Mouse (Mus musculus): ENCODE measurements around the gene Klrb1b.
"Not testable (repeated sequence)": the region's sequence is repeated elsewhere in the genome, so short reads cannot be mapped to it uniquely, and the experiment has no call there.

Klrb1b gene

DNA sequence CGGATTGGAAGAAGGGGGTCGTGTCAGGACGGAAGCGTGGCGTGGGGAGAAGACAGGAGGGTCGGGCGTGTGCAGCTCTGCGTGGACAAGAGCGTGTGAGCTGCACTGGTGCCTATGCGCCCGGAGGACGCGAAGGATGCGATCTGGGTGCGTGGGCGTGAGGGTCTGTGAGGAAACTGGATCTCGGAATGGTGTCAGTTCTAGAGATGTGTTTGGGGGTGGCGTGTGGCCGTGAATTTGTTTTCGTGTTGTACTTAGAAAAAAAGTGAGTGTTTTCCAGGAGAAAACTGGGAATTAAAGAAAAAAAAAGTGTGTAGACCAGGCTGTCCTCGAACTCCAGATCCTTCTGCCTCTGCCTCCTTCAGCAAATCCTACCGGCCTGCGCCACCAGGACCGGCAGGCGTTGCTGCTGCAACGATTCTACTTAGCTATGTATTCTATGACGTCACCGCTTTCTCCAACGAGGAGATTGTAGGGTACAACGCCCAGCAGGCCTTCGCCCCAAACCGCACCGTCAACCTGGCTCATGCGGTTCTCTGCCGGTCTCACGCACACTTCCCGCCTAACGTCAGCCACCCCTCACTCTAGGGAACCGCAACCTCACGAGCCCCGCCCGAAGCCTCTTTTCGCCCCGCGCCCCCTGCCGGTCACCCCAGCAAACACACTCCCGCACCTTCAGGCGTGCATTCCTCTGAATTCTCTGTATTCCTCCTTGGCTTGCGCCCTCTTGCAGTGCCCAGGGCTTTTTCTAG lies 26.8 kb downstream of the Klrb1b start:
- DNase-seq (ENCODE audit: low spot score), result peak; percentile 89

DNA sequence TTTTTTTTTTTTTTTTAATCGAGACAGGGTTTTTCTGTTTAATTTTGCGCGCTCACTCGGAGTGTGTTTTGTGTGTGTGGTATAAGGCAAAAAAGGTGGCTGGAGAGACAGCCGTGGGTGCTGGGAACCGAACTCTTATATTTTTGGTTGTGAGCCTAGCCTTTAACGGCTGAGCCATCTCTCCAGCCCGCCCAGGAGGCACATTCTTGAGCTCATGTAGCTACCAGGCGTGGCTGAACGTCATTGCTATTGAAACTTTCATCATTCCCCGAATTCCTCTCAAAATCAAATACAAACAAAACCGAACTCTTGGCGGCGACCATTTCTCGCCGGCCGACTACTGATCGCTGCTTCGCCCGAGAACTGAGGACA lies 27.4 kb downstream of the Klrb1b start:
- peak; percentile 68 for DNase-seq (ENCODE audit: low spot score)

DNA sequence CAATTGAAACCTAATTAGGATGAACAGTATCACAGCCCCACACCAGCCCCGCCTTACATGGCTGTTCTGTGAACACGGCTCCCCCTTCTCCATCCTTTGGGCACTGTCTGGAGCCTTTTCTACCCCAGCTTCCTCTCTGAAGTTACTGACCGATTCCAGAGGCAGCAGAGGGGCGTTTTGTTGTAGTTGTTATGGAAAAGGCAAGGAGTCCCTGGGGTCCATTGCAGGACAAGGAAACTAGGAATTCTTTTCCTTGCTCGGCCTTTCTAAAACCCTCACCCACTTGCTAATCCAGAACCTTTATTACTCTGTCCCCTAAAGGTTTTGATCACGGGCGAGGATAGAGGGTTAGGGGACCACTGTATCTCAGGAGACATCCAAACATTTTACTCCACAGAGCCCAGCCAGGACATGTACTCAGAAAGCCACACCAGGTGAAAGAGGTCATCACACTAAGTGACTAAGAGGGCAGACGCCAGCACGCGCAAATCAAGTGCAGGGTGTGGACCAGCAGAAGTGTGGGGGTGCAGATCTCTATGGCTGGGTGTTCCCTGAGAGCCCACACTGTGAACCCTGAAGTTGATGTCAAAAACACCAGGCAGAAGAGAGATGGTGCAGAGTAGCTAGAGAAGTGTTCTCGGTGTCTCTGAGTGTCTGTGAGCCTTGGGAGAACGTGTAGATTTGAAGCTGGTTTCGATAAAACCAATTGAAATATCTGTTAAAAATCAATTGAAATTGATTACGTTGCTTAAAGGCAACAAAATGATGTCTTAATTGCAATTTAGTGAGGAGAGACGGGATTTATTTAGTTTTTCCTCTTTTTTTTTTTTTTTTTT lies 28.0 kb downstream of the Klrb1b start:
- DNase-seq (ENCODE audit: low spot score), result no peak

DNA sequence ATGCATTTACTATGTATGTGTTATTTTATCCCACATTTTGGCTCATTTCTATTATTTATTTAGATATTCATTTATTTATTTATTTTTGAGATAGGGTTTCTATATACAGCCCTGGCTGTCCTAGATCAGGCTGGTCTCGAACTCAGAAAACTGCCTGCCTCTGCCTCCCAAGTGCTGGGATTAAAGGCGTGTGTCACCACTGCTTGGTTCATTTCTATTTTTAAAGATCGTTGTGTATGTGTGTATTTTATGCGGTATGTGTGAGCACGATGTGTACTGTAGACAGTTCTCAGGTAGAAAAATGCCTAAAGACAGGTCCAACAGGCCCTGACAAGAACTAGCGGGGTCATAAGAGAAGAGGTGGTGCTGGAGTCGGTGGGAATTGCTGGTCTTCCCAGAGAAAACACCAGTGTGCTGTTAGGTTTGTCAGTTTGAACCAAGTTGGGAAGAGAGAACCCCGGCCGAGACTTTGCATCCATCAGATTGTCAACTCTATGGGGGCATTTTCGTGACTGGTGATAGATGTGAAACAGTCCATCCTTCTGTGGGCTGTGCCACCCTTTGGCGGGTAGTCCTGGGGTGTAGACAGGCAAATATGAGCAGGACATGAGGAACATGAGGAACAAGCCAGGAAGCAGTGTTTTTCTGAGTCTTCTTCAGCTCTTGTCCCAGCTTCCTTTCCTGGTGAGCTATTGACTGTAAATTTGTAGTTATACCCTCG lies 28.8 kb downstream of the Klrb1b start:
- DNase-seq (ENCODE audit: low spot score), result no peak

- no peak for DNase-seq (ENCODE audit: low spot score)
These were observed 29.7 kb downstream of the Klrb1b start for GRCm38 (mm10) chr6:128796321-128796955.

GRCm38 (mm10) chr6:128793734-128794133 lies 32.4 kb downstream of the Klrb1b start:
- no peak for DNase-seq (ENCODE audit: low spot score)

DNA sequence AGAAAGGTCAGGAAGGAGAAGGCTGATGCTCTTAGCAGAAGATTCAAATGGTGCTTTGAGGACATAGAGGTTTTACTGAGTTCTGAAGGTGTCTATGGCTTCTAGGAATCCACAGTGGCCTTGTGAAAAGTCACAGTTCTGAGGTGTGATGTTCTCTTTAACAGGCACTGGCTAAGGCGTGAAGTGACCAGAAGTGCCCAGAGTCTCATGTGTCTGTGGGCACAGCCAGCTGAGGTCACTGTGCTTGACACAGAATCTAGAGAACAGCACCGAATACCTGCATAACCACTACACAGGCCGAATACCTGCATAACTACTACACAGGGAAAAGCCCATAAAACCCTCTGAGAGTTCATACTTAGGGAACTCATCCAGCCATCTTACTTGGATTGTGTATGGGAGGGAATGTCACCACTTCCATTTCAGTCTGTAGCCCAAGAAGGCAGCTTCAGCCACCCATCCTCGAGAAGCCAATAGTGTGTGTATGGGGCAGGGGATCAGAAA lies 35.6 kb downstream of the Klrb1b start:
- DNase-seq (ENCODE audit: low spot score), result not testable (repeated sequence)

DNA sequence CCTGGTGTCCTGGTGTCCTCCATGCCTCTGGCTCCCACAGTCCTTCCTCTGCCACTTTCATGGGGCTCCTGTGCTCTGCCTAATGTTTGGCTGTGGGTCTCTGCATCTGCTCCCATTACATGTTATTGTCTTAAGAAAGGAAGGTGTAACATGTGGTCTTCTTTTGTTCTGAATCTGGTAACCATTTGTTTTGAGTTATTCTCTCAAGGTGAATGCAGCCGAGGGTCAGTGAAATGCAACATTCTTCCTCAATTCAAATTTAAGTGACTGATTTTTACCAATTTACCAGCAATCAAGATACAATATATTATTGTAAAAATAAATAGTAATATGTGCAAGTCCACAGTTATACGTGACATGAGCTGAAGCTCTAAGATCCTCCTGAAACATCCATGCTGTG lies 37.0 kb downstream of the Klrb1b start, which contains the start of gene Klrb1c:
Gene Klrb1c (minus strand): TSS at position 101 of the 400 bp plus-strand sequence.
- DNase-seq (ENCODE audit: low spot score), result no peak

DNA sequence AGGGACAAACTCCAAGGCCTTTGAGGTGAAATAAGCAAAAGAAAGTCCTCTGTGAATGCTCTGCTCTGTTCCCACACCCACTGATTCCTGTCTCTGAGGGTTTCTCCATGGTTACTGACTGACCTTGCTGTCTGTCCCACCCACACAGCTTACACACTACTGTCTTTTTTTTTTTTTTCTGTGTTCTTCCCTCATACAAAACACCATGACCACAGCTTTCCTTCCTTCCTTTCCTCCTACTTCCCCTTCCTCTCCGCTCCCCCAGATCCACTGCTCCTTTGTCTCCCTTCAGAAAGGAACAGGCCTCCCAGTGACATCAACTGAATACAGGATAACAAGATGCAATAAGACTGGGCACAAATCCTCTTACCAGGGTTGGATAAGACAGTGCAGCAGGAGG lies 37.6 kb downstream of the Klrb1b start:
- DNase-seq (ENCODE audit: low spot score), result no peak

GRCm38 (mm10) chr6:128786396-128786795 lies 39.7 kb downstream of the Klrb1b start:
- not testable (repeated sequence) for DNase-seq (ENCODE audit: low spot score)

DNA sequence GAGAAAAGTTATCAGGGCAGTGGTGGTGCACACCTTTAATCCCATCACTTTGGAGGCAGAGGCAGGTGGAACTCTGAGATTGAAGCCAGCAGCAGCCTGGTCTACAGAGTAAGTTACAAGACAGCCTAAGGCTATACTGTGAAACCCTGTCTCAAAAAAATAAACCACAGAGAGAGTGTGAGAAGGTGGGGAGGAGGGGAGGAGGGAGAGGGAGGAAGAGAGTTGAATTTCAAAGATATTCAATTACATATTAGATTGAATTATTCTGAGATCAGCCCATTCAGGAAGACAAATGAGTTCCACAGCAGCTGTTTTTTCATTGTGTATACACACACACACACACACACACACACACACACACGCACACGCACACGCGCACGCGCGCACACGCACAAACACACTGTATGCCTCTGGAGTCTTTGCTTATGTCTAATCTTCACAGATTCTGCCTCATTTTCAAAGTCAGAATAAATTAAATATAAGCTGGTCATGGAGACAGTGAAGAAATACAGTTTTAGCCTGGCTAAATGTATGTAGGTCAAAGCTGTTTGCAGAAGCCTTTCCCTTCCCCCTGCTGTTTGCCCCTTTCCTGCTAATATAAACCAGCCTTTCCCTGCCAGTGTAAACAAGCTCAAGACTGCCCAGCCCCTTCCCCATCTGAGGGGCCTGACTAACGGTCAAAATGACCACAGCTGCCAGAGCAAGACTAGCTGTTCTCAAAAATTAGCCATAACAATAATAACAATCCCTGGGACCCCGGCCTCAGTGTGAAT lies 56.5 kb downstream of the Klrb1b start:
- no peak for DNase-seq (ENCODE audit: low spot score)

GRCm38 (mm10) chr6:128768047-128768446 lies 58.1 kb downstream of the Klrb1b start:
- no peak for DNase-seq (ENCODE audit: low spot score)

DNA sequence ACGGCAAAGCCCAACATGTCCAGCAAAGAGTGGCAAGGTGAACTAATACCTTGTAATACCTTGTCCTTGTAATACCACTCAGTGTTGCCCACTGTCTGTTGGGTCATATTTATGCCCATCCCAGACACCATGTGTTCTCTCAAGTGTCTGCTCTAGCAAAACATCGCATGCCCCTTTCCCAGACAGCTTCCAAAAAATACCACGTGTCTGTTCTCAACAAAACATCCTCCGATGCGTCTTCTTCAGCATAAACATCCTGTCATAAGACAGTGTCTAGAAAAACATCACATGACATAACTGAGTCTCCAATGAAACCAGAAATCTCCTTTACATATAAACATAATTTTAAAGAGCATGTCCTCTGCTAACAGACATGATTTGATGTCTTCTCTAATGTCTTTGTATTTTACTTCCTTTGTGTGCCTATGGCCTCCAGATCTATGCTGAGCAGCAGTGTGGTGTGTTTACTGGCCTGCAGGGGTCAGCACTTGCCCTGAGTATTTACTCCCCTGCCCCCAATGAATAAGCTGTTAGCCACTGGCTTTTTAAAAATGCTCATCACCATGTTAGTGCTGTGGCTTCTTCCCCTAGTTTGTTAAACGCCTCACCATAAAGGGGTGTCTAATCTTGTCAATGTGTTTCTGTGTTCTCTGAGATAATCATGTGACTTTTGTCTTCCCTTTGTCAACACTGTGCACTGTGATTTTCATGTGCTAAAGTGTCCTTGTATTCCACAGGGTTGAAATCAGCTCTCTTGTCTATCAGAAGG lies 59.5 kb downstream of the Klrb1b start:
- DNase-seq (ENCODE audit: low spot score), result not testable (repeated sequence)

GRCm38 (mm10) chr6:128765211-128765610 lies 60.9 kb downstream of the Klrb1b start:
- no peak for DNase-seq (ENCODE audit: low spot score)

DNA sequence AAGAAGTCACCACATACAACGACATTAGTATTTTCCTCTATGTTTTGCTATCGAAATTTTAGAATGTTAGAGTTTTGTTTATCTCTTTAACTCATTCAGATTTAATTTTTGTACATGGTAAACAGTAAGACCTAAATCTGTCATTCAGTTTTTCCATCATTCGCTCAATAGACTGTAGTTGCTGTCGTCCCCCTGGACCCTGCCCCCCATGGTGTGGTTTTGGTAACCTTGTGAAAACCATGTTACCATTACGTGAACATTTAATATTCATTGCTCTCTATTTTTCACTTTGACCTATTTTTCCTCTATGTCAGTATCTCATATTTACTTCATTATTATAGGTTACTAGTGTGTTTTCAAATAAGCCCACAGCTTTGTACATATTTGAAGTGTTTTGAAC lies 61.5 kb downstream of the Klrb1b start:
- DNase-seq (ENCODE audit: low spot score), result no peak

DNA sequence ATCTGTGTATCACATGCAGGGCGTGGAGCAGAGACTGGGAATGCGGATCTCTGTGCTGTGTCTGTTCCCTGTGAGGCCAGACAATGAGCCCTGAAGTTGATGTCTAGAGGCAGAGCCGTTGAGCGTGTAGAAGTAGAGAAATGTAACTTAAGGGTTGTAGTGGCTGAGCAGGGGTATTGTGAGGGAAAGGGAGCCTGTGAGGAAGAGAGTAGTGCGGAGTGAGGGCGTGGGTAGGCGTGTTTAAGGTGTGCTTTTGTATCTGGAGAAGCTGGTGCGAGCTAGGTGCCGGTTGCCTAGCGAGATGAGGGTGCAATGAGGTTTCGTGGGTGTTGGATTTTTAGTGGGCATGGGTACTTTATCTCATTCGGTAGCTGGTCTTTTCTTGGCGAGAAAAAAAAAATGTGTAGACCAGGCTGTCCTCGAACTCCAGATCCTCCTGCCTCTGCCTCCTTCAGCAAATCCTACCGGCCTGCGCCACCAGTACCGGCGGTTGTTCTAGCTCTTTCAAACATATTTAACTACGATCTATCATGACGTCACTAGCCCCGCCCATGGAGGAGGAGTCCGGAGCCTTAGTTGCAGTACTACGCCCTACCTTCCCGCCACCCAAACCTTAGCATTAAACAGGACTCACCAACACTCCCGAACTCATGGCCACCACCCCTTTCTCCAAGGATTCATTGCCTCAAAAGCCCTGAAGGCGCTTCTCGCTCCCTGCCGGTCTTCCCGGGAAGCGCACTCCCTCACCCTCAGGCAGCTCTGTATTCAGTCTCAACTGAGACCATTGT lies 62.2 kb downstream of the Klrb1b start:
- peak; percentile 97 for DNase-seq (ENCODE audit: low spot score)
